Mouse (Mus musculus): Measurements from ENCODE around the gene Zbtb48. TPM values are rescaled to one million over a fixed set of nuclear protein-coding genes. Genes with fewer than 3 reads are reported as not detected.
A peak's percentile ranks its signal among the peaks of the same experiment; 100 is the strongest.

Zbtb48 gene
- total RNA-seq, 1 experiment from 2014 or later = 9.0 TPM

DNA sequence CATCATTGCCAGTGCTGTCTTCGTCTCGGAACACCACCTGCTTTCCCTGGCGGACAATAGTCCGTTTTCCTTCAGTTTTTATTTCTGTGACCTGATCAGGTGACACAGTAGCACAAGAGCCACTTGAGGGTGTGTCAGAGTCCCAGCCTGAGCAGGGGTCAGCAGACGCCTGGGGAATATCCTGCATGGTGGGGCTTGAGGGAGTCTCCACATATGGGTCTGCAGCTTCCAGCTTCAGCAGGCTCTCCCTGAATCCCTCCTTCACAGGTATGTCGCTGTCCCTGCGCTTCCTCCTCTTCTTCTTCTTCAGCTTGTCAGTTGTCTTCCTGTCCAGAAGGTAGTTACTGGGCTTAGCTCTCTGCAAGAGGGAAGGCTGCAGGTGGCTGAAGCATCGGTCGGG is 35.4 kb downstream of the Zbtb48 start:
- no peak for ATAC-seq (replicated peaks in 1 of 2; ENCODE audit: insufficient read depth in 1 of 2, low FRiP score in 2 of 2, low TSS enrichment in 1 of 2, low read depth in 1 of 2, poor library complexity in 2 of 2, severe bottlenecking in 2 of 2)

DNA sequence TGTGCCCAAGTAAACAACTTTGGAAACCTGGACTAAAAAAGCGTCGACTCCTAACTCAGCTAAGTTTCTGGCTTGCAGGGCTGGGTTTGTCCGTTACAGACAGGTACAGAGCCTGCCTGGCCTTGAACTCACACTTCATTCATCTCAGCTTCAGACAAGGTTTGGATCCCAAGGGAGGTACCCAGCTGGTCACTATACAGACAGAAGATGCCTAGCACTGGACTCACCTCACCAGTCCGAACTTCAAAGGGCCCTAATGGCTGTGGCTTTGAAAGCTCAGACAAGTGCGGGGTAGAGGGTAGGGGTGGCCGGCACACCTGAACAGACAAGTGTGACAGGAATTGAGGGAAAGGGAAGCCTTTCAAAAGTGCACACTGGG is 38.4 kb downstream of the Zbtb48 start:
- no peak for ATAC-seq (replicated peaks in 1 of 2; ENCODE audit: insufficient read depth in 1 of 2, low FRiP score in 2 of 2, low TSS enrichment in 1 of 2, low read depth in 1 of 2, poor library complexity in 2 of 2, severe bottlenecking in 2 of 2)

DNA sequence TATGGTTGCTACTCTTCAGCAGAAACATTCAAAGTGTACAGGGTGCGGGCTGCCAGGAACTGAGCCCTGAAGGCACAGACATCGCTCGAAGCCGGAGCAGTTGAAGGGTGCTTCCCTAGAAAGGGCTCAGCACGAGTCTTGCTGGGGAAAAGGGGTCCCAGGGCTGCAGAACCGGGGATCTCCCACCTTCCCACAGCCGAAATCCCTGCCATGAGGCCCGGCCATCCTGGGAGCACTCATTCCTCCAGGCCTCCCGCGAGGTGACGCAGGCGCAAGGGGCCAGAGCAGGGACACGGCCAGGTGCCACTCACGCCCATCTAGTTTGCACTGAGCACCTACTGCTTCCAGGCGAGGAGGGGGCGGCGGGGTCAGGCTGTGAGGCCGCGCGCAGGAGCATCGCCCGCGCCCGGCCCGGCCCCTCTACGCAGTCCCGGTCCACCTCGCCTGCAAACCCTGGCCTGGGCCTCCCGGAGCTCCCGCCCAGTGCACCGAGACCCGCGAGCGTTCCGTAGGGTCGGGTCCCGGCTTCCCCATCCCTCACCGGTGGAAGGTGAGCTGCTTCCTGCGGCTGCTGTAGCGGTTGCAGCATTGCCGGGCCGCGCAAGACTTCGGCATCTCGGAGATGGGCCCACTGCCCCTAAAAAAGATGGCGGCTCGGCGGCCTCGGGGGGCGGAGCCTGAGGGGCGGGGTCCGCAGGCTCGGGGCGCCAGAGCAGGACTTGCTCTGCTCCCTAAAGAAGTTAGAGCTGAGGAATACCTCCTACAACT is 38.9 kb downstream of the Zbtb48 start, which contains the start of gene Thap3:
TSS of gene Thap3 (minus strand) at position 656 of the 768 bp plus-strand sequence.
- peak; percentile 80 to 86 for ATAC-seq (replicated peaks in 1 of 2; ENCODE audit: insufficient read depth in 1 of 2, low FRiP score in 2 of 2, low TSS enrichment in 1 of 2, low read depth in 1 of 2, poor library complexity in 2 of 2, severe bottlenecking in 2 of 2)

DNA sequence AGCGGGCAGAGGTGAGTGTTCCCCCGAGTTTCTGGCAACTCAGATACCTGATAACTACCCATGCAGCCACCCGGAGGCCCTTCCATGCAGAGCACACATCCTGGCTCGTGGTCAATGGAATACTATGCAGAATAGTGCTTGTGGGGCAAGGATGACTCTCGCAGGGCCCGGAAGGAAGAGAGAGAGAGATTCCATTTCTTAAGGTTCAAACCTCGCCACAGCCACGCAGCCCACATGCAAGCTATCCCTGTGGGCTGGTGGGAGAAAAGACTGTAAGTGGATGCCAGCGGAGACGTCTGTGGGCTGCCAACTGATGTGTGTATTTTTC is 39.5 kb downstream of the Zbtb48 start:
- no peak for ATAC-seq (replicated peaks in 1 of 2; ENCODE audit: insufficient read depth in 1 of 2, low FRiP score in 2 of 2, low TSS enrichment in 1 of 2, low read depth in 1 of 2, poor library complexity in 2 of 2, severe bottlenecking in 2 of 2)

DNA sequence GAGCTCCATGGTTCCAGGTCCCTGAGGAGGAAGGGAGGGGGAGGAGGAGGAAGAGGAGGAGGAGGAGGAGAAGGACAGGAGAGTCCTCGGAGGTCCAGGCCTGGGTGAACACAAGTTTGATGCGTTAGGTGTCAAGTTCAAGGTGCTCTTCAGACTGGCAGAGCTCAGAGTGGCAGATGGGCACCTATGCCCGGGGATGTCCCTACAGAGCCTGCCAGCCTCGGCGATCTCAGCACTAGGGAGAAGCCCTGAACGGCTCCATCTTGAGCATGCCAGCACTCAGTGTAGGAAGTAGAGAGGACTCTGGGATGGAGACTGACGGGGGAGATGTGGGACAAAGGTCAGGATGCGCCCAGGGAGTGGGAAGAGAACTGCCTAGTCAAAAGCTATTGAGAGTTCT is 40.8 kb downstream of the Zbtb48 start:
- no peak for ATAC-seq (replicated peaks in 1 of 2; ENCODE audit: insufficient read depth in 1 of 2, low FRiP score in 2 of 2, low TSS enrichment in 1 of 2, low read depth in 1 of 2, poor library complexity in 2 of 2, severe bottlenecking in 2 of 2)

DNA sequence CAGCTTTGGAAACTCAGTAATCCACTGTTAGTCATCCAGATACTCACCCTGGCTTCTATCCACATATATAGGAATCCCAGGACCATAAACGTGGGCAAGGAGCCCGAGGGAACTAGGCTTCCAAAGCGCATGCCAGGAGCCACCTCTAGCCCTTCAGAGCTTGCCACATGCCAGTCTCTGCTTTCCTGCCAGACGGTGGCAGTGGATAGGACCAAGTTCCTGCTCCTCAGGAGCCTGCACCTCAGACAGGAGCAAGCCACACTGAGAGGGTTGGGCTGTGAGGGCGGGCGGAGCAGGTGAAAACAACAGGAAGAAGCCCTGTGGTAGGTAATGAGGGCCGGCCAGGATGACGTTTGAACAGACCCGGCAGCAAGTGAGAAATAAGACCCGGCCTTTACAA is 41.6 kb downstream of the Zbtb48 start:
- ATAC-seq (replicated peaks in 1 of 2; ENCODE audit: insufficient read depth in 1 of 2, low FRiP score in 2 of 2, low TSS enrichment in 1 of 2, low read depth in 1 of 2, poor library complexity in 2 of 2, severe bottlenecking in 2 of 2) = no peak

DNA sequence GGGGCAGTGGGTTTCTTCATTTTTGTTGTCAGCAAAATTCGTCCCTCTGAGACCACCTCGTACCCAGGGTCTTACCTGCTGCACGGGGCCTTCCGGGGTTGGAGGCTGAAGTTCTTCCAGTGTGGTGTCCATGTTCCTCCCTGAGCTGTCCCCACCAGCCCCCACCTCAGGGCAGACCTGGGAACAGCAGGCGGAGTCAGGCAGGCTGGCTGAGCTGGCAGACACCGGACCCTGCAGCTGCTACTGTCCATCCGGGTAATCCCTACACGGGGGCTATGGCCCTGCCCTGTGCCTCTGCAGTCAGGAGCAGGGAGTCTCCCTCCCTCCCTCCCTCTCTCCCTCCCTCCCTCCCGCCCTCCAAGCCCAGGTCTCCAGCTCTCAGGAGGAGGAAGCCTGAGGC is 43.9 kb downstream of the Zbtb48 start:
- ATAC-seq (replicated peaks in 1 of 2; ENCODE audit: insufficient read depth in 1 of 2, low FRiP score in 2 of 2, low TSS enrichment in 1 of 2, low read depth in 1 of 2, poor library complexity in 2 of 2, severe bottlenecking in 2 of 2) = no peak

DNA sequence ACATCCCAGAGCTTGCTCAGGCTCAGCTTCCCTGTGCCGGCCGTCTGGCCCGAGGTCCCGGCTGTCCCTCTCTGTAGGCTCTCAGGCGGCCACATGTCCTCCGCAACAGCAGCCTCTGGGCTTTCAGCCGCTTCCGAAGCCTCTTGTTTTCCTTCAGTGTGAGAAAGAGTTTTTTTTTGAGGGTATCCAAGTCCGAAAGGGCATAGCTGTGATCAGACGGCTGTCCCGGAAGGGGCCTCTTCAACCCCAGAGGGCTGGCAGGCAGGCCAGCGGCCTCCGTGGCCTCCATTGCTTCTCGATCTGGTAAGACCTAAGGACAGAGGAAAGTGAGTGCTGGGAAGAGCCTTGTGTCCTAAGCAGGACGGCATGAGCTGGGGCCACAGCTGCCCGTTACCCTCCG is 44.4 kb downstream of the Zbtb48 start:
- no peak for ATAC-seq (replicated peaks in 1 of 2; ENCODE audit: insufficient read depth in 1 of 2, low FRiP score in 2 of 2, low TSS enrichment in 1 of 2, low read depth in 1 of 2, poor library complexity in 2 of 2, severe bottlenecking in 2 of 2)

DNA sequence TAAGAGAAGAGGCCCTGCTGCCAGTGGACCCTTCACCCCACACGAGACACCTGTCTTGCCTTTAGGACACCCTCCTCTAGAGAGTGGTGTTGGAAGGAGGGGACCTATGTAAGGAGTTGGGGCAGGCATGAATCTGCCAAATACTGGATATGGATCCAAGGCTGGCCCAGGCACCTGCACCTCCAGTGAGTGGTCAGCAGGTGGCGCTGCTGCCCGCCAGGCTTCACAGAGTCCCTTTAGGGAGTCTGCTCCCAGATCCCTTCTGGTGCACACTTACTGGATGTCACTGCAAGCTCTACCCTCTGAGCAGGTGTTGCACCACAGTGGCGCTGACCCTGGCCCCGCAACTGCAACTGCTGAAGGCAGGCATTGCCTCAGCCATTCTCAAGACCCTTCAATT is 46.1 kb downstream of the Zbtb48 start:
- peak; percentile 68 to 86 for ATAC-seq (replicated peaks in 1 of 2; ENCODE audit: insufficient read depth in 1 of 2, low FRiP score in 2 of 2, low TSS enrichment in 1 of 2, low read depth in 1 of 2, poor library complexity in 2 of 2, severe bottlenecking in 2 of 2)

DNA sequence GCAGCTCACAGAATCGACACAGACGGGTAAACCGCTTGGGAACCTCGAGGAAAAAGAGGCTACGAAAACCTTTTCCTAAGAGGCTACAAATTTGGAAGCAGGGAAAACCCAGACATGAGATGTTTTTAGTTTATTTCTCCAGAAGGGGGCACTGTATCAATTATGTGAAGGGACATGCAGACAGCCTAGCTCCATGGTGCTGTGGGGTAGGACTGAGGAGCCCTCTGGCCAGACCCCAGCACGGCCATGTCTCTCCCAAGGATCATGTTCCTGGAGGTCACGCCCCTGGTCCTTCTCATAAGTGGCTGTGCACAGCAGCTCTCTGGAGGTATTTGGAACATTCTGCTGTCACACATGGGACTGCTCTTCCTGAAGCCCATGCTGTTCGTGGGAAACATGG is 46.8 kb downstream of the Zbtb48 start:
- no peak for ATAC-seq (replicated peaks in 1 of 2; ENCODE audit: insufficient read depth in 1 of 2, low FRiP score in 2 of 2, low TSS enrichment in 1 of 2, low read depth in 1 of 2, poor library complexity in 2 of 2, severe bottlenecking in 2 of 2)

DNA sequence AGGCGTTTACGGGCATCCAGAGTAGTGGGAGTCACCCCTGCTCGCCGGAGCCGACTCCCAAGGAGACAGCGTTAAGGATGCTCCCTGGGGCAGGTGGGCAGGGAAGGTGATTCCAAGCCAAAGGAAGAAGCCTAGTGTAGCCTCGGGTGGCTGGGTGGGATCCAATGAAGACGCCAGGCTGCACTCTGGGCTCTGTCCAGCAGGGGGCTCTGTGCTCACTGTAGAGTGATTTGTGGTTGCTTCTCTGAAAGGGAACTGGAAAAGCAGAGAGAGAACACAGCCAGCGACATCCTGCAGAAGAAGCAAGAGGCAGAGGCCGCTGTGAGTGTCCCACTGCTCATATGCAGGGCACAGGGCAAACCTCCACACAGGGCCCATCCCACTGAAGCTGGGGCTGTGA is 49.7 kb downstream of the Zbtb48 start:
- peak; percentile 82 to 86 for ATAC-seq (replicated peaks in 1 of 2; ENCODE audit: insufficient read depth in 1 of 2, low FRiP score in 2 of 2, low TSS enrichment in 1 of 2, low read depth in 1 of 2, poor library complexity in 2 of 2, severe bottlenecking in 2 of 2)

DNA sequence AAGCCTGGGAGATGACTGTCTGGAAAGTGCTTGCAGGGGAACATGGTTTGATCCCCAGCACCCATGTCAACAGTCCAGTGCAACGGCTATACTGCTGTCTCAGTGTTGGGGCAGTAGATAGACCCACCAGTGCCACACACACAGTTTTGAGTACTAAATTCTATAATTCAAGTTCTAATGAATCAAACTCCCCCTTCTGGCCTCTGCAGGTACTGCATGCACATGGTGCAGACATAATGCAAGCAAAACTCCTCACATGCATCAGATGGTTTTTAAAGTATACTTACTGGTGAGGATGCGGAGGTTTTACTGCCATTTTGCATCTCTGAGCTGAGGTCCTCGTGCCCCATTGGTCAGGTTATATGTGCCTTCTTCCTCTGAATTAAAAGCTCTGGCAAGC is 52.0 kb downstream of the Zbtb48 start:
- no peak for ATAC-seq (replicated peaks in 1 of 2; ENCODE audit: insufficient read depth in 1 of 2, low FRiP score in 2 of 2, low TSS enrichment in 1 of 2, low read depth in 1 of 2, poor library complexity in 2 of 2, severe bottlenecking in 2 of 2)

DNA sequence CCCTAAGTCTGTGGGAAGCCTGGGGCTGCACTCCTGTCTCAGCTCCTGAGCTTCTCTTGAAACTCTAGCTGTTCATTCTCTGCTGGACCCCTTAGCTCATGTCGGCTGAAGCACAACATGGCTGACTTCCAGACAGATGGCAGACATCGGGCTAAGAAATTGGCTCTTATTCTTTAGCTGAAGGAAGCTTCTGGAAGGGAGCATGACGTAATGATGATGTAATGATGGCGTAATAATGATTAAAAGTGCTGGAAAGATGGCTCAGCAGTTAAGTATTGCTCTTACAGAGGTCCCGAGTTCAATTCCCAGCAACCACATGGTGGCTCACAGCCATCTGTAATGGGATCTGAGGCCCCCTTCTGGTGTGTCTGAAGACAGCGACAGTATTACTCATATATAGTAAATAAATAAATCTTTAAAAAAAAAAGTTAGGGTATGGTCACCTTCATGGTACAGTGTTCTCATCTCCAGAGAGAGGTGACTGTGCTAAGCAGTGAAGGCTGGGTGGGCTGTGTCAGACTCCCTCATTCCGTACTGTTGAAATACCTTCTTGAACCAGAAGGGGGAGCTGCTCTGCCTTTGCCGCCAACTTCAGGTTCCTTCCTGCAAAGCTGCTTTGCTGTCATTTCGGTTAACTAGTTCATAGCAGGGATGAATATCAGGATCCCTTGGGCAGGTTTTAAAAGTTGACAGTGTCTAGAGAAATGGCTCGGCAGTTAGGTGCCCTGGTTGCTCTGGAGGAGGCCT is 55.1 kb downstream of the Zbtb48 start:
- ATAC-seq (replicated peaks in 1 of 2; ENCODE audit: insufficient read depth in 1 of 2, low FRiP score in 2 of 2, low TSS enrichment in 1 of 2, low read depth in 1 of 2, poor library complexity in 2 of 2, severe bottlenecking in 2 of 2) = peak in 1 of 2 experiments; percentile 34; a peak in 1 of 4 replicates

Other genes with a start within 250 kb of the Zbtb48 start
- 11.6 and 60.5 TPM in 2 replicates for gene Camta1, start 165.8 kb downstream of the Zbtb48 start, total RNA-seq (2017)
- gene Dnajc11, start 94.0 kb downstream of the Zbtb48 start, total RNA-seq (2017) = 47.3 and 83.1 TPM in 2 replicates
- gene Thap3, start 38.7 kb downstream of the Zbtb48 start, total RNA-seq (2017) = 13.5 and 14.5 TPM in 2 replicates
- gene Phf13, start 31.4 kb downstream of the Zbtb48 start, total RNA-seq (2017) = 6.2 and 6.4 TPM in 2 replicates
- 7.4 and 9.3 TPM in 2 replicates for gene Klhl21, start 18.9 kb downstream of the Zbtb48 start, total RNA-seq (2017)
- 1.5 and 4.8 TPM in 2 replicates for gene Tas1r1, start 10.9 kb upstream of the Zbtb48 start, total RNA-seq (2017)
- 24.8 and 27.0 TPM in 2 replicates for gene Nol9, start 11.7 kb upstream of the Zbtb48 start, total RNA-seq (2017)
- 3.8 and 3.9 TPM in 2 replicates for gene Plekhg5, start 44.8 kb upstream of the Zbtb48 start, total RNA-seq (2017)
- 0.69 and 1.1 TPM in 2 replicates for gene Tnfrsf25, start 88.3 kb upstream of the Zbtb48 start, total RNA-seq (2017)
- 0.89 and 1.6 TPM in 2 replicates for gene Espn, start 124.7 kb upstream of the Zbtb48 start, total RNA-seq (2017)
- not detected in 2 replicates for gene Hes2, start 131.2 kb upstream of the Zbtb48 start, total RNA-seq (2017)
- gene Acot7, start 150.5 kb upstream of the Zbtb48 start, total RNA-seq (2017) = 66.4 and 72.7 TPM in 2 replicates
- not detected in 2 replicates for gene Gpr153, start 246.6 kb upstream of the Zbtb48 start, total RNA-seq (2017)

Data from hematopoietic stem cell, adult 5-6 weeks (primary cell).